Mouse (Mus musculus) G1E (cell line): ENCODE results near the gene Gm9803. TPM values are rescaled to one million over a fixed set of nuclear protein-coding genes. Genes with fewer than 3 reads are reported as not detected.
"Not testable (repeated sequence)": the region's sequence is repeated elsewhere in the genome, so short reads cannot be mapped to it uniquely, and the experiment has no call there.

Experiments
- ATAC-seq: 2 replicates; pipeline ENCODE4 v1.8.0; 2016; ENCODE audit warnings: mild to moderate bottlenecking; ENCODE audit not compliant: insufficient number of reproducible peaks, poor library complexity, low FRiP score, severe bottlenecking; ENCODE audit errors: extremely low read depth
- DNase-seq: peaks from one replicate; pipeline ENCODE4 v3.0.0; 2012; ENCODE audit warnings: low spot score
- H3K27me3 ChIP-seq: 2 replicates; pipeline ENCODE4 v1.6.1; 2012; ENCODE audit warnings: mild to moderate bottlenecking, low read length, inconsistent platforms; ENCODE audit not compliant: insufficient read depth
- H3K36me3 ChIP-seq: replicated peaks from 2 replicates; pipeline ENCODE3; 2012; ENCODE audit warnings: mild to moderate bottlenecking, inconsistent platforms
- H3K4me1 ChIP-seq: 2 replicates; pipeline ENCODE4 v1.6.1; 2012; ENCODE audit warnings: low read depth, low read length, inconsistent platforms, mixed read lengths; ENCODE audit not compliant: insufficient read depth
- H3K4me3 ChIP-seq: 2 replicates; pipeline ENCODE4 v1.5.1; 2012; ENCODE audit warnings: low read depth, mild to moderate bottlenecking, inconsistent platforms, low read length, moderate library complexity, mixed read lengths
- H3K9me3 ChIP-seq: replicated peaks from 2 replicates; pipeline ENCODE4 v1.6.1; 2012; ENCODE audit warnings: inconsistent platforms
- CTCF ChIP-seq: IDR thresholded peaks from 2 replicates; pipeline ENCODE4 v1.5.1; 2012; ENCODE audit warnings: low read depth, low read length, inconsistent platforms, mixed read lengths
- GATA1 ChIP-seq: IDR thresholded peaks from 2 replicates; pipeline ENCODE4 v1.6.1; 2012; ENCODE audit warnings: borderline replicate concordance, low read length, inconsistent platforms, mixed read lengths
- GATA2 ChIP-seq: IDR thresholded peaks from 2 replicates; pipeline ENCODE4 v1.6.1; 2012; ENCODE audit warnings: low read depth, low read length, inconsistent platforms, borderline replicate concordance
- POLR2AphosphoS5 ChIP-seq: IDR thresholded peaks from 2 replicates; pipeline ENCODE4 v1.6.1; 2012; ENCODE audit warnings: low read depth, low read length, inconsistent platforms; ENCODE audit not compliant: insufficient replicate concordance
- TAL1 ChIP-seq: conservative IDR thresholded peaks from 2 replicates; pipeline ENCODE4 v1.6.1; 2012; ENCODE audit warnings: low read depth, low read length, inconsistent platforms, mixed read lengths
- polyA plus RNA-seq: library from polyadenylated mRNA; stranded (reverse); fragments of >175 nt; gene quantifications from 2 replicates; pipeline ENCODE4 v1.2.3, GENCODE M21; 2012
- total RNA-seq, 2 experiments: library from RNA; stranded (forward) in 1 of 2; stranded (reverse) in 1 of 2; fragments of 200-1000 nt in 1 of 2; fragments of >200 nt in 1 of 2; fragmentation: Nextera tagmentation in 1 of 2; gene quantifications; 2 replicates each; pipeline ENCODE4 v1.2.3; 2014 to 2017

Gene Gm9803
- 2.9 and 3.4 TPM in 2 replicates for total RNA-seq (2014; fragmentation: Nextera tagmentation)
- total RNA-seq (2017) = 6.9 and 13.6 TPM in 2 replicates
- 33.3 and 49.6 TPM in 2 replicates for polyA plus RNA-seq

GRCm38 (mm10) chr10:43523931-43524330 lies at the start of gene Gm9803:
Gene Gm9803 (plus strand): TSS chr10:43524084.
- H3K27me3 ChIP-seq, ATAC-seq, H3K9me3 ChIP-seq, DNase-seq, H3K4me1 ChIP-seq, H3K4me3 ChIP-seq: not testable (repeated sequence)
- H3K36me3 ChIP-seq = peaks cover 38% of the 10 kb centered on the region

- DNase-seq = no peak
- no peaks in the 10 kb centered on the region for H3K36me3 ChIP-seq
- TF ChIP-seq CTCF (0 out of 2 replicates have a peak, but pooled peaks have one; percentile 19), GATA2 (no peak)
- no peak overlapping the region for H3K4me3 ChIP-seq
- H3K4me1 ChIP-seq = peaks cover 13% of the 10 kb centered on the region
- no peak for ATAC-seq
- no peaks in the 10 kb centered on the region for H3K9me3 ChIP-seq
- H3K27me3 ChIP-seq = no peaks in the 10 kb centered on the region
Measured at GRCm38 (mm10) chr10:43475376-43475775, 48.5 kb upstream of the Gm9803 start.

- DNase-seq = no peak
- no peak for ATAC-seq
- Histone ChIP-seq H3K4me3 (peak overlapping the region; percentile 78; the same call in 1 of the 2 replicates), H3K27me3 (no peaks in the 10 kb centered on the region), H3K36me3 (peaks cover 3% of the 10 kb centered on the region), H3K4me1 (peaks cover 28% of the 10 kb centered on the region), H3K9me3 (no peaks in the 10 kb centered on the region)
- no peak for TF ChIP-seq GATA2
- TF ChIP-seq GATA1 = no peak
- no peak for TF ChIP-seq TAL1
- no peak for TF ChIP-seq CTCF
- TF ChIP-seq POLR2AphosphoS5 = no peak
Measured at GRCm38 (mm10) chr10:43477459-43477858, 46.4 kb upstream of the Gm9803 start.

DNA sequence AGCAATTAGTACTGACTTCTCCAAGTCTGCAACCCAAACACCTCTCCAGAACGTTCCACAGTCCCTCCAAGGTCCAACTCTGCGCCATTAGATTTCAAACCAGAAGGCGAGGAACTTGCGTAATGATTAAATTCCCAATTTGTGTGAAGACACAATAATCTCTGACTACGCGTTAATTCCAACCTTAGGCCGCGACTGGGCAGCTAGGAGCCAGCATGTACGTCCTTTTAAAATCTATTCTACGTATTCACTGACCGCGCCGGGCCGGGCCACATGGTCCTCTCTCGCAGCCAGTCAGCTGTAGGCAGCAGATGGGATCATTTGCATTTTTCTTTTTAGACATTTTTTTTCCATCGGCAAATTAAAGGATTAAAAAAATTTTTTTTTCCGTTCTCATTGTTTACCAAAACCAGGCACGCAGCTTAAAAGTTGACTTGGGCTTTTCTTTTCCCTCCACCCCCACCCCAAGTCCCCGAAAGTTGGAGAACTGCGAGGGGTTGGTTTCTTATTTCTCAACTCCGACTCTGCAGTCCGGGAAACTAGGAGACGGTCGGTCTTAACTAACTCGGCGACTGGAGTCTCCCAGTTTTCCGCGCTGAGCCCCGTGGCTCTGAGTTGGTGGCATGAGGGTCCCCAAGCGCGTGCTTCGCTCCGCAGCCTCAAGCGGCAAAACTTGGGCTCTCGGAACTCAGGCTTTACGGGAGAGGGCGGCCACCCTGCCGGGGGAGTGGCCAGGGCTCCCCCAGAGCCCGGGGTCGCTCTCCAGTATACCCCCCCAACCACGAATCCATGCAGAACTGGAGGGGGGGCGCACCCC lies 45.8 kb upstream of the Gm9803 start:
- no peak for TF ChIP-seq TAL1
- ATAC-seq (no peak), DNase-seq (peak; percentile 34)
- Histone ChIP-seq H3K27me3 (no peaks in the 10 kb centered on the region), H3K4me3 (peak overlapping the region; percentile 78), H3K9me3 (no peaks in the 10 kb centered on the region), H3K4me1 (peaks cover 28% of the 10 kb centered on the region), H3K36me3 (peaks cover 3% of the 10 kb centered on the region)

DNA sequence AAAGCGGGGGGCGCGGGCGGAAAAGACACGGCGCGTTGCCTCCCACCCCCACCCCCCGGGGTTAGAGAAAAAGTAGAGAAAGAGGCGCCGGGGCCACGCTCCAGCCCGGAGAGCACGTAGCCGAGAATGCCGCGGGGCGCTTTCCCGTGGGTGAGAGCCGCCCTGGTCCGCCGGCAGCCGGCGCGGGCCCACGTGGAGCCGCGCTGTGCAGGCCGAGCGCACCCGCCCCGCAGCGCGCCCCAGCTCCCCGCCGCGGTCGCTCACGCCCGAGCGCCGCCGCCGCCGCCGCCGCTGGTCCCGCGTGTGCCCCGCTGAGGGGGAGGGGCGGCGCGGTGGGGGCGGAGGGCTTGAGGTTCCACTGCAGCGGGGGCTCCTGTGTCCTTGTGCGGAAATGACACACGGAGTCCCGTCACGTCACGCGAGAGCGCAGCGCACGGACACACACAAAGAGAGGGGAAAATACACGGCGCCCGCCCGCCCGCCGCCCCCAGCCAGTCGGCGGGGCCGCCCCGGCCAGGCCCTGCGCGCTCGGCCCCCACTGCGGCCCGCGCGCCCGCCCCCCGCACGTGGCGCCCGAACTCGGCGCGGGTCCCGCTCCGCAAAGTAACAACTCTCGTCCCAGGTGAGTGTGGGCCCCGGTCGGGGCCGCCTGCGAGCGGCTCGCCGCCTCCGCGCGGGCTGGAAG lies 45.0 kb upstream of the Gm9803 start, which contains the start of gene Bend3:
Bend3 (plus strand) TSS at position 81 of the 685 bp plus-strand sequence.
- DNase-seq (peak; percentile 28), ATAC-seq (no peak)
- Histone ChIP-seq H3K9me3 (no peaks in the 10 kb centered on the region), H3K4me1 (peaks cover 31% of the 10 kb centered on the region), H3K36me3 (peaks cover 6% of the 10 kb centered on the region), H3K27me3 (no peaks in the 10 kb centered on the region), H3K4me3 (peak within 1 kb of the TSS; percentile 78)
- no peak for TF ChIP-seq GATA1

- ATAC-seq (peak; percentile 34; the same call in 1 of the 2 replicates), DNase-seq (peak; percentile 69)
- no peaks in the 10 kb centered on the region for H3K27me3 ChIP-seq
- peaks cover 11% of the 10 kb centered on the region for H3K36me3 ChIP-seq
- peak overlapping the region; percentile 78 for H3K4me3 ChIP-seq
- peaks cover 31% of the 10 kb centered on the region for H3K4me1 ChIP-seq
- no peaks in the 10 kb centered on the region for H3K9me3 ChIP-seq
- TF ChIP-seq CTCF = no peak
- TF ChIP-seq POLR2AphosphoS5 = no peak
- TF ChIP-seq GATA1 = no peak
- no peak for TF ChIP-seq TAL1
- TF ChIP-seq GATA2 = no peak
Measured at GRCm38 (mm10) chr10:43479436-43480157, 44.3 kb upstream of the Gm9803 start.
